Mouse (Mus musculus) heart, postnatal 14 days (tissue): ENCODE data around the gene Jun. TPM values are rescaled to one million over a fixed set of nuclear protein-coding genes. Genes with fewer than 3 reads are reported as not detected.

Experiments
- DNase-seq, 2 experiments: peaks; one replicate each; pipeline ENCODE4 v3.0.0; 2021 to 2022
- intact Hi-C: fragments of 180-260 bp; cut with DNase I; formaldehyde crosslinking; loops from one replicate; pipeline ENCODE4 v1.15.1; 2025
- long read RNA-seq, 2 experiments: library from polyadenylated mRNA; stranded (forward); transcript quantifications; one replicate each; pipeline ENCODE4 v2.0.0; 2021
- total RNA-seq, 2 experiments: library from RNA; stranded (reverse); gene quantifications; 2 replicates each; pipeline ENCODE4 v1.2.3; 2021

Gene Jun
- total RNA-seq = 10 to 100 TPM; 58.3 to 72.6 TPM
- long read RNA-seq, experiment 1, transcript Jun-201 (1 exons, 3,189 nt) = major isoform, 44 of 45 reads
- long read RNA-seq, experiment 1, partial matches to known transcripts = 0 of 45 reads
- long read RNA-seq, experiment 1, other reads (novel, unspliced or antisense) = 1 of 45 reads
- long read RNA-seq, experiment 2, transcript Jun-201 (1 exons, 3,189 nt) = major isoform, 32 of 32 reads
- long read RNA-seq, experiment 2, partial matches to known transcripts = 0 of 32 reads
- long read RNA-seq, experiment 2, other reads (novel, unspliced or antisense) = 0 of 32 reads

GRCm38 (mm10) chr4:95052025-95052899 is at the start of gene Jun:
Gene Jun, minus strand, starts transcription at chr4:95052222.
- peak; percentile 99 for DNase-seq
- intact Hi-C loops = loop anchor here (2.0 to 10.0 kb wide), 5 partner anchors 101 to 583 kb away; no protein-coding TSS in a partner anchor

DNA sequence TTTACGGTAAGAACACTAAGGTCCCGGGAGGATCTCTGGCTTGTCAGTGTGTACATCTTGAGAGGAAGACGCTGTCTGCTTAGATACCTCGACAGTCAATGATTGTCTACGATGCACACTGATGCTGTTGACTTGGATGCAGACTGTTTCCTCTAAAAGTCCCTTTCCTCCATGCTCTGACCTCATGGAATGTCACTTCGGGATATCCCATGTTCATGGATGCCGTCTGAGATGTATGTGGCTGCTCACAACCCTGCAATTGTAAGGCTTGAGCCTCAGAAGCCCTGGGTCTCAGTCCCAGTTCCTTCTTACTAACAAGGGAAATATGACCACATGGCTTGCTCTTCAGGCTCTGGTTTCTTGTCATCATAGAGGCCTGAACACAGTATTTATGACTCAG is 49.7 kb upstream of the Jun start:
- DNase-seq = no peak
- intact Hi-C loops = no loop called here

DNA sequence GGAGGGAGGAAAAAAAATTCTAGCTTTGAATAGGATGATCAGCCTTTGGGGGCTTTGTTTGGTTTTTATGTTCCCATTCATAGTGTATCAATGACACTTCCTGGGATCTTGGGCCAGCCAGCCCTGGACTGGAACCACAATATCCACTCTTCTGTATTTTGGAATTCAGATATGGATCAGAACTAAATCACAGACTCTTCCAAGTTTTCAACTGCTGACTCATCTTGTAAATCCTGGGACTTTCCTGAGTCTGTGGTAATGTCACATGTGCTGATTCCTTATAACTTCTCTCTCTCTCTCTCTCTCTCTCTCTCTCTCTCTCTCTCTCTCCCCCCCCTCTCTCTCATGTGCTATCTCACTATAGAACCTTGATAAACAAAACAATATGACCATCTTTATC is 48.7 kb upstream of the Jun start:
- intact Hi-C loops = no loop called here
- DNase-seq = no peak

DNA sequence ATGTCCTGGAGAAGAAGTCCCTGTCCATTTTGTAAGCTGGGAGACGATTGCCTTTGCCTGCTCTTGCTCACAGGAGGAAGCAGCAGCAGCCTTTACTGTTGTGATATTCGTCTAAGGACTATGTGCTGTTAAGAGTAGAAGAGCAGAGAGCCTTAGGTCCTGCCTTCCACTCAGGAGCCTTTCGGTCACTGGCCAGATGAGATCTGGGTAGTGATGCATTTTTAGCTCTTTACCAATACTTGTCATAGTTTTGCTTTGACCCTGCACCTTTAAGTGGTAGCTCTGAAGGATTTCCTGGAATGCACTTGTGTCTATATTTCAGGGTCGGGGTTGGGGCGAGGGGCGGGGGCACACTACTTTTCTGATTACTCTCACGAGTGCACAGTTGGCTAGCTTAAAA is 47.4 kb upstream of the Jun start:
- intact Hi-C loops = no loop called here
- DNase-seq = no peak

- DNase-seq = no peak
- intact Hi-C loops = no loop called here
Observed at GRCm38 (mm10) chr4:95098722-95099097, 46.7 kb upstream of the Jun start.

GRCm38 (mm10) chr4:95097942-95098721 is 46.1 kb upstream of the Jun start:
- intact Hi-C loops = no loop called here
- no peak for DNase-seq

DNA sequence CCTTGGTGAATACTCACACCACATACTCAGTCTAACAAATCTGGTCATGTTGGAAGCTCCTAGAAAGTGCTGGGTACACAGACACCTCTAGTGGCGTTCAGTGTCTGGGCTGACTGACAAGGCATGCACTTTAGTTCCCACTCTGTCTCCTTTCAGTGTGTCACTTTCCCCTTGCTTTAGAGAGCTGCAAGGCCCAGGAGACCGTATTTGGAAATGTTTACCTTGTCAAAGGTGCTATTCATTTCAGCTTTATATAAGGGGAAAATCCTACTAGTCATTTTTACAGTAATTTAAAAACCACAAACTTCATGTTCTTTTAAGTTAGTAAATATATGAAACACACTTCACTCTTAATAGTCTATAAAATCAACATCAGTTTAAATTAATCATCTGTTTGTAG is 44.7 kb upstream of the Jun start:
- intact Hi-C loops = no loop called here
- no peak for DNase-seq

DNA sequence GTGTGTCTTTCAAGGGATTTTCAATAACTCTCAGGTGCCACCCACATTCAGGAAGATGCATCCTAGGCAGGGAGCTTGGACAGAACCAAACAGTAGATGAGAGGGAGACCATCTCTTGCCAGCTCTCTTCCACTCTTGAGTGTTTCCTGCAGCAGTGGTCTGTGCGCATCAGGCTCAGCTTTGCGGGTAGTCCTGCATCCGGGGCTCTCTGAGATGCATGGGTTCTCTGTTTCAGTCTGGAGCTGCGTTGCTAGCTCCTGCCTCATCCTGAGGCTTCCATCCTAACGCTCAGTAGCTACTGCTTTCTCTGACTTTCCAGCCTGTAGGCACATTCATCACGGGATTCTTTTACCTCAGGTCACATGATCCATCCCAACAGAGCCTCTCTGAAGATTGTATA is 43.9 kb upstream of the Jun start:
- intact Hi-C loops = no loop called here
- no peak for DNase-seq

DNA sequence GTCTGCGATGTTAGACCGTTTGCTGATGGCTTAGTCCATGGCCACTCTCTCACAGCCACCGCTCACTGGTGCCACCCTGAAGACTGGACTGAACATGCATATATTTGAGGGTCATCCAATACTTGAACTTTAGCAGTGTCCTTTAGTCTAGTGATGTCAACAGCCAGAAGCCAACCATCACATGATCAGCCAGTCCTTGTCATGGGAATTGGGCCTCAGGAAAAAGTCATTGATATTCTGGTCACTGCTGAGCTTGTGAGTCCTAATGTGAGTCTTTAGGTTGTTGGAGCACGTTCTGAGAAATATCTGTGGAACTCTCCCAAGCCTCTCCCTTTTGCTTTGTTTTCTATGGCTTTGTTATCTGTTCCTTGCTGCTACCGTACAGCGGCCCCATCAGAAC is 43.3 kb upstream of the Jun start:
- intact Hi-C loops = no loop called here
- no peak for DNase-seq

DNA sequence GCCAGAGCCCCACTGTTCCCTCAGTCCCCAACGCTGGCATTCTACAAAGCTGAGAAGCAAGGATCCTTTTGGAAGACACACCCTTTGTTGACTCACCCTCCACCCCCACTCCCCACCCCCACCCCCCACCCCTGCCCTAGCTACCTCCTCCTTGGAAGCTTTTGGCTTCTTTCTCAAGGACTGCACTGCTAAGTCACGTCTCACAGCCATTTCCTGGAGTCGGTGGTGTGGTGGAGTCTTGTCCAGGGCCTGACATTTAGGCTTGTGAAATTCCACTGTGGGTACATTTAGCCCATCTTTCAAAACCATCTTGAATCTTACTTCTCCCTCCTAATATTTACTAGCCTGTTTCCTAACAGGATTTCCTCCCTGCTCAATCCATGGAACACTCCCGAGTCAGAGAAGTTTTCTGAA is 42.7 kb upstream of the Jun start:
- intact Hi-C loops = loop anchor here (5.0 kb wide), 1 partner anchor 58 kb away; no protein-coding TSS in a partner anchor
- no peak for DNase-seq

- DNase-seq = peak in 1 of 2 experiments; percentile 32
- intact Hi-C loops = loop anchor here (5.0 kb wide), 1 partner anchor 59 kb away; no protein-coding TSS in a partner anchor
Observed at GRCm38 (mm10) chr4:95093615-95094014, 41.6 kb upstream of the Jun start.

- no peak for DNase-seq
- intact Hi-C loops = loop anchor here (5.0 kb wide), 1 partner anchor 60 kb away; no protein-coding TSS in a partner anchor
Observed at GRCm38 (mm10) chr4:95092516-95092915, 40.5 kb upstream of the Jun start.

GRCm38 (mm10) chr4:95091536-95091935 is 39.5 kb upstream of the Jun start:
- DNase-seq = no peak
- intact Hi-C loops = loop anchor here (5.0 kb wide), 1 partner anchor 61 kb away; no protein-coding TSS in a partner anchor

DNA sequence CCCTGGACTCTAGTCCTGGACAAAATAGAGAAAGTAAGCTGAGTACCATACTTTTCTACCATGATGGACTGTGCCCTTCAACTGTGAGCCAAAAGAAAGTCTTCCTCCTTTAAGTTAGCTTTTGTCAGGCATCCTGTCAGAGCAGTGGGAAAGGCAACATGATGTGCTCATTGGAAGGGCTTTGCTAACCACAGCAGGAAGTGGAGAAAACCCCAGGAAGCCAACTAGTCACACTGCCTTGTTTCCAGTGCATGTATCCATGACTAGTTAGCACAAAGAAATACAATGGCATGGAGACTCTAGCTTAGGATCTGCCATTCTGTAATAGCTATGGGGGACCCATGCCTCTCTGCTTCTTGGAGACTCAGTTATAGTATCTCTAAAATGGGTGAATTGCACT is 37.9 kb upstream of the Jun start:
- intact Hi-C loops = loop anchor here (5.0 kb wide), 1 partner anchor 62 kb away; no protein-coding TSS in a partner anchor
- no peak for DNase-seq

DNA sequence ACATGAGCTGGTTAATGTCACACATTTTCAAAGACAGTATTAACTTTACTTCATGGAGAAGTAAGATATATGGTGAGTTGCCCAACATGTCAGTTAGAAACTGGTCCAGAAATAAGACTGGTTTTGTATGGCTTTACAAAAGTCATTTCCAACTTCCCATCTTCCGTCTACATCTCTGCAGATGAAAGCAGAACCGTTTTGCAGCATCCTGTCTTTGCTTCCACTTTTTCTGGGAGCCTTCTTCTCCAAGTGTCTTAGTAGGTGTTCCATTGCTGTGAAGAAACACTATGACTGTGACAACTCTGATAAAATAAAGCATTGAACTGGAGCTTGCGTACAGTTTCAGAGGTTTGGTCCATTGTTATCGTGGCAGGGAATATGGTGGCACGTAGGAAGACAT is 37.0 kb upstream of the Jun start:
- intact Hi-C loops = no loop called here
- DNase-seq = no peak

GRCm38 (mm10) chr4:95083957-95084356 is 31.9 kb upstream of the Jun start:
- no peak for DNase-seq
- intact Hi-C loops = no loop called here

- intact Hi-C loops = no loop called here
- no peak for DNase-seq
Observed at GRCm38 (mm10) chr4:95083191-95083729, 31.2 kb upstream of the Jun start.

DNA sequence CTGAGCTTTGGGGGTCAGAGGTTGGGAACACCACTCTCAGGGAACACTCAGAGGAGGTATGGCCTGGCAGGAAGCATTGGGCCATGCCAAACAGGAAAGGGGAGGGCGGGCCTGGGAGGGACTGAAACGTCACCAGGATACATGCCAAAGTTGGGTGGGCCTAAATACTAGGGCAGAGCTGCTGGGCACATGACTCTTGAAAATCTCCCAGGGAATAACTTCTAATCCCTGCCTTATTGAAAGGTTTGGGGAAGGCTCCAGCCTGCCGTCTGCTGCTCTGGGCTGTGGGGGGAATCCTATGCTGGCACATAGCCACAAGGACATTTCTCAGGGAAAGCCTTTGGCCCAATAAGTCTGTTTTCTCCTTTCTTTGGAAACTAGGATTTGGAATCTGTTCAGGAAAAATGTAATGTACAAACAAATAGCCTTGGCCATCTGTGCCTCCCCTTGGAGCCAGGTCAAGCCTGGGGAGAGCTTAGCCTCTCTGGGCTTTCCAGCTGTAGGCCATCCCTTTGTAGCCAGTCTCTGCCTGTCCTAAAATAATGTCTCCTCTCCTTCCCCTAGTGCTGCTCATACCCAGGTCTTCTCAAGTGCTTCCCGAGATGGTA is 30.6 kb upstream of the Jun start:
- DNase-seq = peak; percentile 53 to 64
- intact Hi-C loops = no loop called here

- peak in 1 of 2 experiments; percentile 18 for DNase-seq
- intact Hi-C loops = no loop called here
Observed at GRCm38 (mm10) chr4:95081632-95082031, 29.6 kb upstream of the Jun start.

DNA sequence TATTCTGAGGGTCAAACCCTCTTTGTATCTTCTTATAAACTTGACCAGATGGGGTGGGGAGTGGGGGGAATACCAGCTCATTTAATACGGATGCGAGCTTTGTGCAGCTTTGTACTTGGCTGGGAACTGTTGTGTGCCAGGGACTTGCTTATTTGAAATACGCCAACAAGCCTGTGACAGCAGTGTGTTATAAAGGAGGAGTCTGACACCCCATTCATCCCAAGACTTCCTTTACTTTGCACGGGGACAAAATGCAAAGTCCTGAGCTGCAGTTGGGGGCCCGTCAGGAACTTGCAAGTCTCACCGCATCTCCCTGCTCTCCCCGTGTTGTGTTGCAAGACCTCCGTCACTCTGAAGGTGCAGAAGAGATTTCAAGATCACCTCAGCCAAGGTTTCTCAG is 26.6 kb upstream of the Jun start:
- intact Hi-C loops = no loop called here
- DNase-seq = no peak
